Mouse (Mus musculus) embryo, embryonic 11 days (tissue): ENCODE measurements around the gene Glra2.
"Not testable (repeated sequence)": the region's sequence is repeated elsewhere in the genome, so short reads cannot be mapped to it uniquely, and the experiment has no call there.

ENCODE experiments used
- DNase-seq: peaks from one replicate; pipeline ENCODE4 v3.0.0-alpha.2; 2015

The Glra2 gene

DNA sequence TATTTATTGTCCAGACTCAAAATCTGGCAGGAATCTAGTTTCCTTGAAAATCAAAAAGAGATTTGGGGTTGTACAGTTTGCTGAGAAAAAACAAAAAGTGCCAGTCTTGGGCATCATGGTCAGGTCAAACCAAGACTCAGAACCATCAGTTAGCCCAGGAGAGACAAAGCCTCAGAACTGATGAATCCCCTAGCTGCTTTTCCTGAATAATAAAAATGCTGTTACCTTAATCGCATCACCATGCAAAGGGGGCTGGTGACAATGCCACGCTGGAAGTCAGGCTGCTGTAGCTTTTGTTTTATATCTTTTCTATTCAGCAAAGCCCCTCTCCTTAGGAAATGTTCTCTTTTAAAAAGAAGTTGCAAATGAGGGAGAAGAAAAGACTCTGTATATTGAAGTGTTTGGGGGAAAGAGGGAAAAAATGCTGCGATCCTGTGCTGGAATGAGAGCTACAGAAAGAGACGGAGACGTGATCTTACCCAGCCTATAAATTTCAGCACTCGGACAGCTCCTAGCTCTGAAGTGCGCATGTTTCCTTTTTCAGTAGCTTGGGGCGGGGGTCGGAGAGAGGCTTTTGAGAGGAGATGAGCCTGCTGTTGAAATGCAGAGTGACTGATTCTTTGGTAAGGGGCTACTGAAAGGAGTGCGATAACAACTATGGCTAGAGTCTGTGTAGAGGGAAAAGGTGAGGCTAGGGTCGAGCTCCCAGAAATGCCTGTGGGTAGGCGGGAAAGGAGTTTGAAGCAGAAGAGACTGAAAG lies at the start of gene Glra2:
TSS of gene Glra2 (minus strand) at position 455 of the 760 bp plus-strand sequence.
- DNase-seq: peak; percentile 75

DNA sequence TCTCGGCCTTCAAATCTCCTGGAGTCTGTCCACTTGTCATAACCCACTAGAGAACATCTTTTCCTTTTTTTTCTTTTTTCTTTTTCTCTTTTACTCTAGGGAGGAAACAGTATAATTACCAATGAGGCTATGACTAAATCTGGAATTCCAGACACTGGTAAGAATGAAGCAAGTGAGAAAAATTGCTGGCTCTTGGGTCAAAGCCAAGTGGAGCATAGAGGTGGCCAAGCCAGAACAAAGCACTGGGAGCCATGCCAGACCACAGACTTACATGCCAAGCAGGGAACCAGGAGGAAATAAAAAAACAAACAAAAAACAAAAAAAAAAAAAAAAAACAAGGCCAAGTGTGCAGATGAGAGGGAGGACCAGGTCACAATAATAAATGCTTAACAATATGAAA lies 35.6 kb upstream of the Glra2 start:
- no peak for DNase-seq

DNA sequence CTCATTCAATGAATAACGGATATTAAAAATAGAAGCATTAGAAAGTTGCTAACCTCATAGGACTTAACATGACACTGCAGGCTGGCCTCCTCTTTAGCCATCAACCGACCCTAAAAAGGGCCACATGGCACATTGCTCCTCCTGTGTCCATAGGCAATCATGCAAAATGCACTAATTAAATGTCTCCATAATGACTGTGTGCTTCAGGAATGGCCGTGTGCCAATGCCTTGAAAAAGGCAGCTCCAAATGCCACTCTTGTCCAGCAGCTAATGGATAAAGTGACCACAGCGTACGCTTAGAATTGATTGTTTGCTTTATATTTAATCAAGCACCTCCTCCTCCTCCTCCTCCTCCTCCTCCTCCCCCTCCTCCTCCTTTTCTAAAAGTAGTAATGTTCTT lies 17.4 kb upstream of the Glra2 start:
- DNase-seq: no peak

DNA sequence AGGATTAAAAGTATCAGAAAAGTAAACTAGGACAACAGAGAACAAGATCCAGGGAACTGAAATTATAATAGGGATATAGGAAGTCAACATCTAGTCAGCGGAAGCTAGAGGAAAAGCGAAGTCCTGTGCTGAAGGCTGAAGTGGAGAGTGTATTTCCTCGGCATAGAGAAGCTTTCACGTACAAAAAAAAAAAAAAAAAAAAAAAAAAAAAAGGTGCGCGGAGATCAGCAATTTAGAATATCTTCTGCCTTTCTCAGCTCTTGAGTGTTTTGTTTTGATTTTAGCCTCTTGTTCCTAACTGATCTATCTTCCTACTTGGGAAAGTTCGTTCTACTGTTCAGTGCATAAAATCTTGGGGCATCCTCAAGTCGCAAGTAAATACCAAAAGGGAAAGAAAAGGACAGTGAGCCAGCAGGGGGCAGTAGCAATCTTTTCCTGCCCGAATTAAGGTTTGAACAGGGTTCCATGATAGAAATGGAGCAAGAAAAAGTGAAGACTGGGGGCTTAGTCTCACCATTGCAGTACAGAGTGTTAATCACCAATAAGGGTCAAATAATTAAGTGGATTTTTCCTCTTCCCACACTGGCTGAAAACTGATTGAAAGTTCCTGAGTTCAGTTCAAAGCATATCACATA lies 623 bp upstream of the Glra2 start:
- DNase-seq: peak; percentile 30

- DNase-seq: peak; percentile 1
These were observed 133.6 kb downstream of the Glra2 start for GRCm38 (mm10) chrX:165193550-165193949.

- no peak for DNase-seq
These were observed 136.0 kb downstream of the Glra2 start for GRCm38 (mm10) chrX:165191170-165191569.

DNA sequence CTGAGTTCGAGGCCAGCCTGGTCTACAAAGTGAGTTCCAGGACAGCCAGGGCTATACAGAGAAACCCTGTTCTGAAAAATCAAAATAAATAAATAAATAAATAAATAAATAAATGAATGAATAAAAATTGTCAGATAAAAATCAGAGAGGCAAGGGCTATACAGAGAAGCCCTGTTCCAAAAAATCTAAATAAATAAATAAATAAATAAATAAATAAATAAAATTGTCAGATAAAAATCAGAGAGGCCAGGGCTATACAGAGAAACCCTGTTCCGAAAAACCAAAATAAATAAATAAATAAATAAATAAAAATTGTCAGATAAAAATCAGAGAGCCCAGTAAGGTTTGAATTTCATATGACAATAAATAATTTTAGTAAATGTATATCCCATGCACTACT lies 144.2 kb downstream of the Glra2 start:
- not testable (repeated sequence) for DNase-seq

- no peak for DNase-seq
These were observed 170.6 kb downstream of the Glra2 start for GRCm38 (mm10) chrX:165156549-165156948.

DNA sequence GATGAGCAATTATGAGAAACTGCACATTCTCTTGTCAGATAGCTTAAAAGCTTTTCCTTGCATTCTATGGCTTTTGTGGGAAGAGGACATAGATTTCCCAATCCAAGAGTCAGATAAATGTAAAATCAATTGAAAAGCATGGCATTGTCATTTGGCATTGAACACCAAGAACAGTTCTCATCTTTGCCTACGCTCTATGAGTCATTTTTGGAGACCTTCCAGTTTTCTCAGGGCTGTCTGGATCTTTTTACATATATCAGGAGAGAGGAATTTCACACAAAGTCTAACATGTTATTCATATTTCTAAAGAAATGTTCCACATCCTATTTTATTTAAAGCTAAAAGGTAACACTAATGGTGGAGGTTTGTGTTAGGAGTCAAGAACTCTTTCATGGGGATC lies 223.0 kb downstream of the Glra2 start:
- no peak for DNase-seq
